Mouse (Mus musculus): Measurements from ENCODE around the gene Mapk6. TPM values are rescaled to one million over a fixed set of nuclear protein-coding genes. Genes with fewer than 3 reads are reported as not detected.

Mapk6 gene
- polyA plus RNA-seq, 1 experiment, result 31.3 TPM

GRCm38 (mm10) chr9:75435918-75436317, 26.1 kb upstream of the Mapk6 start:
- peaks cover 84% of the 10 kb centered on the region for H3K4me1 ChIP-seq
- no peaks in the 10 kb centered on the region for H3K9me3 ChIP-seq
- TF ChIP-seq FLI1 (IDR thresholded peaks at IDR 0.05; ENCODE audit: low read length) (no peak), GATA1 (IDR thresholded peaks at IDR 0.05; ENCODE audit: borderline replicate concordance, low read length) (no peak)
- no peaks in the 10 kb centered on the region for H3K36me3 ChIP-seq (replicated peaks; ENCODE audit: low read length)
- H3K27me3 ChIP-seq (replicated peaks), result no peaks in the 10 kb centered on the region
- H3K4me3 ChIP-seq (replicated peaks), result peak overlapping the region; percentile 87

GRCm38 (mm10) chr9:75435291-75435690, 25.5 kb upstream of the Mapk6 start:
- peaks cover 87% of the 10 kb centered on the region for H3K4me1 ChIP-seq
- H3K9me3 ChIP-seq, result no peaks in the 10 kb centered on the region

DNA sequence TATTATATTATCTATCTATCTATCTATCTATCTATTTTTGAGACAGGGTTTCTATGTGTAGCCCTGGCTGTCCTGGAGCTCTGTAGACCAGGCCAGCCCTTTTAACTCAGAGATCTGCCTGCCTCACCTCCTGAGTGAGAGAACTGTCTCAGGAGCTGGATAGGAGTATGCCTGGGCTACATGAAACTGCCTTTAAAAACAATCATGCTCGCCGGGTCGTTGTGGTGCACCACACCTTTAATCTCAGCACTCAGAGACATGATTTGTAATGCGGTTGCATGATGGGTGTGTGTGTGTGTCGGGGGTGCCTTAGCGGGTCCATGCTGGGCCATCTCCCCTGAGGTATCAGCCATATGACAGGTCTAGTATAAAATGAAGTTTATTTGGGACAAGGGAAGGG, 25.1 kb upstream of the Mapk6 start:
- Histone ChIP-seq H3K9me3 (no peaks in the 10 kb centered on the region), H3K4me1 (peaks cover 87% of the 10 kb centered on the region), H3K4me3 (replicated peaks) (peak overlapping the region; percentile 42), H3K27me3 (replicated peaks) (no peaks in the 10 kb centered on the region), H3K36me3 (replicated peaks; ENCODE audit: low read length) (no peaks in the 10 kb centered on the region)
- TF ChIP-seq FLI1 (IDR thresholded peaks at IDR 0.05; ENCODE audit: low read length), result no peak
- TF ChIP-seq GATA1 (IDR thresholded peaks at IDR 0.05; ENCODE audit: borderline replicate concordance, low read length), result no peak

More at GRCm38 (mm10) chr9:75435291-75435690, 25.5 kb upstream of the Mapk6 start:
- Histone ChIP-seq H3K27me3 (replicated peaks) (no peaks in the 10 kb centered on the region), H3K4me3 (replicated peaks) (peak overlapping the region; percentile 87), H3K36me3 (replicated peaks; ENCODE audit: low read length) (no peaks in the 10 kb centered on the region)
- TF ChIP-seq GATA1 (IDR thresholded peaks at IDR 0.05; ENCODE audit: borderline replicate concordance, low read length) (no peak), FLI1 (IDR thresholded peaks at IDR 0.05; ENCODE audit: low read length) (no peak)

DNA sequence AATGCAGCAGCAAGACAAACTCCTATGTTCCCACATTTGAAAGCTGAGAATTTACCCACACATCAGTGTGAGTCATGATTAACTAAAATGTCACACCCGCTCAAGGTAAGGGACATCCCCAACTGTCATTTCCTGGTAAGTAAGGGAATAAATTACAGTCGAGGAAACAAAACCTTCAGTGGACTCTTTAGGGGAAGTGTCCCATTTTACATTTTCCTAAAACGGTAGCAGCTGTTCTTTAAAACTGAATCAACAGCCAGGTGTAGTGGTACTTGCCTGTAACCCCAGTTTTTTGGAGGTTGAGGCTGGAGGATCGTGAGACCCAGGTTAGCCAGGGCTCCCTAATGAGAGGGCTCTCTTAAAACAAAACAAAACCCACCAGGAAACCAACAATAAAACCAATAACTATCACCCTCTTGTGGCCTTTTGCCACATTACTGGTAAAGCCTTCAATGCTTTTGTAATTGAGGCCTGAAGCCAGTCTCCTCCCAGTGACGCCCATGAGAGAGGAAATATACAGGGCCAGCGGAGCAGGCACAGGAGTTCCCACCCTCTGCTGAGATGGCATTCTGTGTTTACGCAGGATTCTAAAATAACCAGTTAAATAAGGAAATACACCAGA, 24.5 kb upstream of the Mapk6 start:
- Histone ChIP-seq H3K4me1 (peaks cover 89% of the 10 kb centered on the region), H3K36me3 (replicated peaks; ENCODE audit: low read length) (no peaks in the 10 kb centered on the region), H3K4me3 (replicated peaks) (peak overlapping the region; percentile 62), H3K27me3 (replicated peaks) (no peaks in the 10 kb centered on the region), H3K9me3 (no peaks in the 10 kb centered on the region)
- TF ChIP-seq FLI1 (IDR thresholded peaks at IDR 0.05; ENCODE audit: low read length) (no peak), GATA1 (IDR thresholded peaks at IDR 0.05; ENCODE audit: borderline replicate concordance, low read length) (no peak)

DNA sequence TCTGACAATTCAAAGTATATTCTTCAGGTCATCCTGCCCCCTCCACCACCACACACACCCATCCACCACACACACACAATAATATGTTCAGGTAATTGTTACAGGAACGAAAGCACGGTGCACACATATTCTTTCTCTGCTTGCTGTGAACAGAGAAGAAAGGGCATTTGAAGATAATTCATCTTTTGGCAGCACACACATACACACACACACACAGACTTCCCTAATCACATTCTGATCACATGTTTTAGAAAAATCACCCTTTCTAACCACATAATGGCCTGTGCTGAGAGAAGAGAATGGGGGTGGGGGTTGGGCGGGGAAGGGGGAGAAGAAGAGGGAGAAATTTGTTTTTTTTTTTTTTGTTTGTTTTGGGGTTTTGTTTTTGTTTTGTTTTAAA, 22.9 kb upstream of the Mapk6 start:
- no peaks in the 10 kb centered on the region for H3K9me3 ChIP-seq
- H3K4me1 ChIP-seq, result peaks cover 96% of the 10 kb centered on the region
- H3K36me3 ChIP-seq (replicated peaks; ENCODE audit: low read length), result peaks cover 14% of the 10 kb centered on the region
- H3K27me3 ChIP-seq (replicated peaks), result no peaks in the 10 kb centered on the region
- no peak for TF ChIP-seq FLI1 (IDR thresholded peaks at IDR 0.05; ENCODE audit: low read length)
- no peak for TF ChIP-seq GATA1 (IDR thresholded peaks at IDR 0.05; ENCODE audit: borderline replicate concordance, low read length)
- H3K4me3 ChIP-seq (replicated peaks), result no peak overlapping the region

- no peaks in the 10 kb centered on the region for H3K9me3 ChIP-seq
- no peaks in the 10 kb centered on the region for H3K27me3 ChIP-seq (replicated peaks)
- peaks cover 99% of the 10 kb centered on the region for H3K4me1 ChIP-seq
- peak overlapping the region; percentile 78 for H3K4me3 ChIP-seq (replicated peaks)
- H3K36me3 ChIP-seq (replicated peaks; ENCODE audit: low read length), result peaks cover 28% of the 10 kb centered on the region
- TF ChIP-seq GATA1 (IDR thresholded peaks at IDR 0.05; ENCODE audit: borderline replicate concordance, low read length) (peak; percentile 87; the same call in 1 of the 3 replicates), FLI1 (IDR thresholded peaks at IDR 0.05; ENCODE audit: low read length) (no peak)
Observed at GRCm38 (mm10) chr9:75430822-75431621, 21.2 kb upstream of the Mapk6 start.

- TF ChIP-seq FLI1 (IDR thresholded peaks at IDR 0.05; ENCODE audit: low read length) (no peak), GATA1 (IDR thresholded peaks at IDR 0.05; ENCODE audit: borderline replicate concordance, low read length) (no peak)
- H3K9me3 ChIP-seq, result no peaks in the 10 kb centered on the region
- H3K36me3 ChIP-seq (replicated peaks; ENCODE audit: low read length), result peaks cover 39% of the 10 kb centered on the region
- H3K27me3 ChIP-seq (replicated peaks), result no peaks in the 10 kb centered on the region
- H3K4me1 ChIP-seq, result peaks cover 99% of the 10 kb centered on the region
- H3K4me3 ChIP-seq (replicated peaks), result peak overlapping the region; percentile 53
Observed at GRCm38 (mm10) chr9:75429657-75430056, 19.9 kb upstream of the Mapk6 start.

GRCm38 (mm10) chr9:75429040-75429439, 19.2 kb upstream of the Mapk6 start:
- Histone ChIP-seq H3K27me3 (replicated peaks) (no peaks in the 10 kb centered on the region), H3K36me3 (replicated peaks; ENCODE audit: low read length) (peaks cover 45% of the 10 kb centered on the region), H3K4me3 (replicated peaks) (peak overlapping the region; percentile 31), H3K9me3 (no peaks in the 10 kb centered on the region), H3K4me1 (peaks cover 99% of the 10 kb centered on the region)
- TF ChIP-seq GATA1 (IDR thresholded peaks at IDR 0.05; ENCODE audit: borderline replicate concordance, low read length) (peak; percentile 82; the same call in 2 of the 3 replicates), FLI1 (IDR thresholded peaks at IDR 0.05; ENCODE audit: low read length) (no peak)

- TF ChIP-seq GATA1 (IDR thresholded peaks at IDR 0.05; ENCODE audit: borderline replicate concordance, low read length), result no peak
- TF ChIP-seq FLI1 (IDR thresholded peaks at IDR 0.05; ENCODE audit: low read length), result no peak
- H3K4me1 ChIP-seq, result peaks cover 99% of the 10 kb centered on the region
- peaks cover 49% of the 10 kb centered on the region for H3K36me3 ChIP-seq (replicated peaks; ENCODE audit: low read length)
- H3K4me3 ChIP-seq (replicated peaks), result no peak overlapping the region
- H3K27me3 ChIP-seq (replicated peaks), result no peaks in the 10 kb centered on the region
- H3K9me3 ChIP-seq, result no peaks in the 10 kb centered on the region
Observed at GRCm38 (mm10) chr9:75428274-75428600, 18.4 kb upstream of the Mapk6 start.

Measured in megakaryocyte, embryonic 14.5 days (primary cell).